Mouse (Mus musculus) heart, adult 2 months (tissue): ENCODE measurements at regions not wholly inside any gene's neighbourhood (a gene's known extent, or its start where the extent isn't known, plus 50 kb on each side); places are given as distances from the start of the nearest gene placed in this dataset.

Experiments
- DNase-seq, 2 experiments: peaks; one replicate each; pipeline ENCODE4 v3.0.0; 2021
- H3K27ac ChIP-seq: fragments of 200-600 bp; 2 replicates; pipeline ENCODE4 v1.8.1; 2022
- H3K27me3 ChIP-seq: fragments of 200-500 bp; 2 replicates; pipeline ENCODE4 v1.6.1; 2012; ENCODE audit warnings: mild to moderate bottlenecking, low read length, inconsistent platforms, mixed read lengths; ENCODE audit not compliant: control insufficient read depth, insufficient read depth
- H3K36me3 ChIP-seq: fragments of 200-500 bp; 2 replicates; pipeline ENCODE4 v1.6.1; 2012; ENCODE audit warnings: low read length, inconsistent platforms; ENCODE audit not compliant: control insufficient read depth, insufficient read depth
- H3K4me1 ChIP-seq: fragments of 200-500 bp; 2 replicates; pipeline ENCODE4 v1.6.1; 2011; ENCODE audit warnings: low read length; ENCODE audit not compliant: control insufficient read depth, insufficient read depth
- H3K4me3 ChIP-seq: fragments of 200-600 bp; 2 replicates; pipeline ENCODE4 v1.8.1; 2022
- H3K79me2 ChIP-seq: fragments of 200-500 bp; replicated peaks from 2 replicates; pipeline ENCODE4 v1.6.1; 2012; ENCODE audit warnings: mild to moderate bottlenecking, inconsistent platforms, low read length, moderate library complexity, mixed read lengths; ENCODE audit not compliant: control insufficient read depth, insufficient read depth
- H3K9ac ChIP-seq: fragments of 200-500 bp; 2 replicates; pipeline ENCODE4 v1.6.1; 2012; ENCODE audit warnings: low read depth, mild to moderate bottlenecking, control low read depth, inconsistent platforms, low read length, mixed read lengths
- CTCF ChIP-seq: fragments of 200-600 bp; IDR thresholded peaks from 2 replicates; pipeline ENCODE4 v1.8.1; 2022; ENCODE audit warnings: antibody characterized with exemption, mild to moderate bottlenecking, moderate library complexity
- EP300 ChIP-seq: fragments of 200-500 bp; IDR thresholded peaks from 2 replicates; pipeline ENCODE4 v1.6.1; 2011; ENCODE audit warnings: low read depth, low read length, control low read depth; ENCODE audit not compliant: insufficient read depth
- POLR2A ChIP-seq: fragments of 200-500 bp; IDR thresholded peaks from 2 replicates; pipeline ENCODE4 v1.6.1; 2011; ENCODE audit warnings: mild to moderate bottlenecking, low read depth, low read length, control low read depth; ENCODE audit not compliant: insufficient read depth
- WGBS: fragments of 180-500 bp; shearing (Covaris S2); methylation state at CpG from one replicate; pipeline ENCODE4 v1.1.7; 2018; 5-methylcytosine and 5-hydroxymethylcytosine counted together
- intact Hi-C: fragments of 180-260 bp; cut with DNase I; formaldehyde crosslinking; loops from one replicate; pipeline ENCODE4 v1.15.1; 2025

DNA sequence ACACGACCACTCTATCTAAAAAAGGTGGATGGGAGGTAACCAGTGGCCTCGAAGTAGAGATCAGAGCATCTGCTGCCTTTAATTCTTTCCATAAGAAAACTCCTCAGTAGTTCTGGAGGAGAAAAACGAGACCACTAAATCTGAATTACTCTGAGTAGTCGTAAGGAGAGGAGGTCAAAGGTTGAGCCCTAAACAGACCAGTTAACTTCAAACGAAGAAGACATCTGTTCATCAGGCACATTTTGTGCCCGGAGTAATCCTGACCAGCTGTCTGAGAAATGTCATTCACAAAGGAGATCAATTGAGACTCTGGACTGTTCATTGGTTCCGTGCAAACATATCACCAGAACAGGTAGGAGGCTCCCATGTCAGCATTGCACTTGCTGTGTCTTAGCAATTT is 592.0 kb downstream of the Adgrl2 start:
- intact Hi-C loops = no loop called here
- Histone ChIP-seq H3K27me3 (no peaks in the 10 kb centered on the region), H3K36me3 (no peaks in the 10 kb centered on the region), H3K27ac (no peak overlapping the region), H3K4me3 (no peak overlapping the region), H3K9ac (no peak overlapping the region), H3K79me2 (no peaks in the 10 kb centered on the region), H3K4me1 (no peaks in the 10 kb centered on the region)
- TF ChIP-seq EP300 (no peak), CTCF (no peak), POLR2A (no peak)
- 70% methylated on average over 7 of the region's 7 CpGs for WGBS
- no peak for DNase-seq

DNA sequence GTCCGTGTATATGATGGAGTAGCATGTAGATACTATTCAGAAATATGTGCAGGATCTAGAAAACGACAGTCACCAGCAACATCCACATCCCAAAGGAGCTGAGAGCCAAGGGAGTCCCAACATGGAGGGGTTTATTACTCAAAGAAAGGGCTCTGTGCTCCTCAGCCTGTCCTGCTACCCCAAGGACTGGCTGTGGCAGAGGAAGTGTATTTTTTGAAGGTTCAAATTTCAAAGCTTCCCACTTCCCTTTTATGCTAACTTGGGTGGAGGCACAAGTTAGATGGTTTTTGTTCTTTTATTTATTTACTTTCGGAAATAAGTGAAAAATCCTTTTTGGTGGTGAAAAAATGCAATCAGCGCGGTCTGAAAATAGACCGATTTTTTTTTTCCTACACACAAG is 602.8 kb downstream of the Adgrl2 start:
- 78% methylated on average over 6 of the region's 6 CpGs for WGBS
- intact Hi-C loops = no loop called here

DNA sequence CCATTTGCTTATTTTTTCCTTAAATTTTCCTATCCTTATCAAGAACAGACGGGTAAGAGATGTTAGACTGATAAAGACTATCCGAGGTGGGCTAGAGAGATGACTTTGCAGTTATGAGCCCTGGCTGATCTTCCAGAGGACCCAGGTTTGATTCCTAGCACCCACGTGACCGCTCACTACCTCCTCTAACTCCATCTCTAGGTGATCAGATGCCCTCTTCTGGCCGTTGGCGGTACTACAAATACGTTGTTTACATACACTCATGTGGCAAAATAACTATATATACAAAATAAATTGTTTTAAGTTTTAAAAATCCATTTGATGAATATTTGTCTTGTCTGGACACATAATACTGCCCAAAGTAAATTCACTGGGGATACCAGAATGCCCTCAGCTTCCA is 604.6 kb downstream of the Adgrl2 start:
- Histone ChIP-seq H3K27ac (no peak overlapping the region), H3K27me3 (no peaks in the 10 kb centered on the region), H3K79me2 (no peaks in the 10 kb centered on the region), H3K9ac (no peak overlapping the region), H3K4me3 (no peak overlapping the region), H3K36me3 (no peaks in the 10 kb centered on the region), H3K4me1 (no peaks in the 10 kb centered on the region)
- intact Hi-C loops = no loop called here
- no peak for TF ChIP-seq POLR2A
- peak; percentile 51 for TF ChIP-seq CTCF
- WGBS = 94% methylated on average over 7 of the region's 7 CpGs
- no peak for DNase-seq

More for the DNA sequence above, 602.8 kb downstream of the Adgrl2 start:
- H3K4me3 ChIP-seq = no peak overlapping the region
- no peaks in the 10 kb centered on the region for H3K4me1 ChIP-seq
- H3K27ac ChIP-seq = no peak overlapping the region
- DNase-seq = no peak
- H3K36me3 ChIP-seq = no peaks in the 10 kb centered on the region
- TF ChIP-seq EP300 (no peak), CTCF (no peak), POLR2A (no peak)
- no peaks in the 10 kb centered on the region for H3K79me2 ChIP-seq
- H3K27me3 ChIP-seq = no peaks in the 10 kb centered on the region
- no peak overlapping the region for H3K9ac ChIP-seq

DNA sequence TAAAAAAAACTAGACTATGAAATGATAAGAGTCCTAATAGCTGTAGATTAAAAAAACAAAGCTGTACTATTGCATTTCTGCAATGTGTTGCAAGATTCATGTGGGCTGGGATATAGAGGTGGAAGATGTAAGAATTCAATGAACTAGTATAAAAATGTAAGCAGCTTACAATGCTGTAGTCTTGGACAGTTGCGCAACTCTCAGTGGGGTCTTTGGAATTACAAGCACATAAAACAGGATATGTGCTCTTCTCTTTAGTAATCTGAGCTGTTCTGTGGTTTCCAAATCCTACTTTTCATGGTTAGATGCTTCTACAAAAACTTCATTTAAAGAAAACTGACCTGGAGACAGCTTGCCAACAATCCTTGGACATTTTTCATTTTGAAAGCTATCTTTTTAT is 609.3 kb downstream of the Adgrl2 start:
- intact Hi-C loops = no loop called here
- 100% methylated on average over 1 of the region's 1 CpGs for WGBS
- no peak for DNase-seq

DNA sequence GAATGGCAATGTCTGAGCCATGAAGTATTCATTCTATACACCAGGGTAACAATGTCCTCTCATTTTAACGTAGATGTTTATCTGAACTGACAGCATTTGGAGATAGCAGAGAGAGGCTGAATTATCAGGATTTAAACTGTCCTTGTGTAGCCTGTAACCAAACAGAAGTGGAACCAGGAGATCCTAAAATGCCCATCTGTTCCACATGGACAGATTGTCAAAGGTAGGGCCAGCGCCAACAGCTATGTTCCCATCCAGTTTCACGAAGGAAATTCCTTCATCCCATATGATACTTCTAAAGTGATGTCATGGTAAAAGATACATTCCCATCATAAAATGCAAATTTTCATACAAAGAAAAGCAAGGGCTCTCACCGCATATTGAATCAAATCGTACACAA is 627.0 kb downstream of the Adgrl2 start:
- TF ChIP-seq POLR2A (no peak), EP300 (no peak), CTCF (no peak)
- Histone ChIP-seq H3K4me3 (no peak overlapping the region), H3K27me3 (no peaks in the 10 kb centered on the region), H3K4me1 (no peaks in the 10 kb centered on the region), H3K9ac (no peak overlapping the region), H3K27ac (no peak overlapping the region), H3K79me2 (no peaks in the 10 kb centered on the region), H3K36me3 (no peaks in the 10 kb centered on the region)
- DNase-seq = no peak
- 92% methylated on average over 5 of the region's 5 CpGs for WGBS
- intact Hi-C loops = no loop called here

More for the DNA sequence above, 609.3 kb downstream of the Adgrl2 start:
- Histone ChIP-seq H3K9ac (no peak overlapping the region), H3K27me3 (no peaks in the 10 kb centered on the region), H3K79me2 (no peaks in the 10 kb centered on the region), H3K4me1 (no peaks in the 10 kb centered on the region), H3K27ac (no peak overlapping the region), H3K4me3 (no peak overlapping the region), H3K36me3 (no peaks in the 10 kb centered on the region)
- no peak for TF ChIP-seq EP300
- TF ChIP-seq POLR2A = no peak
- no peak for TF ChIP-seq CTCF

DNA sequence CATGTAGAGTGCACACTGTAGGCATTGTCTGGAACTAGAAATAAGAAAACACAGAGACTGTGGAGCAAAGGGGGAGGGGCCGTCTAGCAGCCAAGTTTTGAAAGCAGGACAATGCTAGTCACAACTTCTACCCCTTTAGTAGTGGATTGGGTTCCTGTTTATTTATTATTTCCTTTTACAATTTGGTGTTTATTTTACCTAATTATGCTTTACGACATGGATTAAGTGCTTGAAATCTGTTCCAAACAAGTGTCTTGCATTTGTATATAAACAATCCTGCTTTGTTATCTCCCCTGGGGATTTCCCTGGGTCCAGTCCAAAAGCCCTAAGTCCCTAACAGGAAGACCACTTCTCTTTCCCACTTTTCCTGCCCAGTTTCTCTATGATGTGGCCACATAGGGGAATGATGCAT is 627.9 kb downstream of the Adgrl2 start:
- no peak overlapping the region for H3K9ac ChIP-seq
- H3K4me1 ChIP-seq = no peaks in the 10 kb centered on the region
- 42% methylated on average over 2 of the region's 2 CpGs for WGBS
- TF ChIP-seq POLR2A (no peak), EP300 (no peak), CTCF (no peak)
- no peak overlapping the region for H3K4me3 ChIP-seq
- intact Hi-C loops = no loop called here
- H3K27me3 ChIP-seq = no peaks in the 10 kb centered on the region
- no peaks in the 10 kb centered on the region for H3K79me2 ChIP-seq
- no peak for DNase-seq
- H3K27ac ChIP-seq = no peak overlapping the region
- no peaks in the 10 kb centered on the region for H3K36me3 ChIP-seq
